Mouse (Mus musculus): Measurements from ENCODE around the gene Cd5.

Cd5 gene

DNA sequence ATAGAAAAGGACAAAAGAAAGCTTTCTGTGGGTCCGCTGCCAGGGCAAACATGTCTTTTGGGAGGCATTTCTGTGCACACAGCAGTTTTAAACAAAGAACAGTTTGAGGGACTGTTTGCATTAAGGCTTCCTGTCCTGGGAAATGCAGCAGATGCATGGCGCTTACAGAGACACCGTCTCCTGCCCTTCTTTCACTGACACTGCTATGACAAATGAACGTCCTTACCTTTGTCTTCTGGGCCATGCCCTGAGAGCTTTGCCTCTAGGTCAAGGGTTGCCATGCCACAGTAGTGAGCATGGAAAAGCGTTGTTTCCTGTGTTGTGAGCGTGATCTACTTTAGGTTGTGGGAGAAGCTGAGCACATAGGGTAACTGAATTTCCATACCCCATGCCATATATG lies 19.9 kb upstream of the Cd5 start:
- DNase-seq (ENCODE audit: low read depth, low spot score), result no peak

DNA sequence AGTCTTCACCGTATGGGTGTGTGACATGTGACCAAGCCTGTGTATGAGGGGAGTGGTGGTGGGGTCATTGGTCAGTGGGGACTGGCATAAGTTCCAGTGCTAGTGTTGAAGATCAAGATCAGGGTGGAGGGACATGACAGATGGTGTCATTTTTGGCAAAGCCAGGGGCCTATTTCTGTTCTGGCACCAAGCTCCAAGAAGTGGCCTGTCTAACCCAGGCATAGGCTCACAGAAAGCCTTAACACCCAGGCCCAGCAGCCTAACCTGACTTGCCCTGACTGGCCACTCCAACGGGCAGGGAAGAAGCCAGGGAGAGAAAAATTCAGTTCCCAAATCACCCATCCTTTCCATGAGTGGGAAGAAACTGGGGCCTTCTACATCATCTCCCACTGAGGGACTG lies 18.7 kb upstream of the Cd5 start:
- peak; percentile 82 for DNase-seq (ENCODE audit: low read depth, low spot score)

DNA sequence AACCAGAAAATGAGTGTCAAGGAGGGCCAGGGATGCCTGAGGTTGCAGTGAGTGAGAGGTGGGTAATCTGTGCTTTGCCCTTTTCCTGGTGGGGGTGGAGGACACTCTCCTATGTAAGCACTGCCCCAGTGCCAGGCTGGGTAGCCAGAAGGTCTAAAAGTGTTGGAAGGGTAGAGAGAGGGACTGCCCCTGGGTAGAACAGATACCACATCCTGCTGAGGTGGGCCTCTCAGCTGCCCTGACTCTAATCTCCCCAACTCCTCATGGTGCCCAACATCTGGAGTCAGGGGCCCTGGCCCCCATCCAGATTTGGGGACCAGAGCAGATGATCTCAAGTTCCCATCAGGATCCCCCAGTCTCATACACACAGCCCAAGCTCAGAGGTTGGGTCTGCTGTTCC lies 18.3 kb upstream of the Cd5 start:
- no peak for DNase-seq (ENCODE audit: low read depth, low spot score)

DNA sequence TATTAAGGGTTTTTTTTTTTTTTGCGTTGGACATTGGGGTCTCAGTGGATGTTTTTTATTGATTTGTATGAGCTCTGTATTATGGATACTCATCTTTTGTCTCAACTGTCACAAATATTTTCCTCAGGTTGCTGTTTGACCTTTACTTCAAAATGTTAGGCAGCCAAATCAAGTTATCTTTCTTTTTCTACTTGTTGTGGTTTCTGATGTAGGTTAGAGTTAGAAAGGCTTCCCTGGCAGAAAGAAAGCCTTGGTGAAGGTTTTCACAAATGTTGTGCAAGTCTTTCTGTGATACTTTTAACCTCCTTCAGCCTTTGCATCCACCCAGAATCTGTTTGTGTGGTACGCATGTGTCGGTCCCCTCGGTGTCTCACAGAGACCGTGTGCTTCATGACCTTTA lies 13.8 kb upstream of the Cd5 start:
- DNase-seq (ENCODE audit: low read depth, low spot score), result no peak

DNA sequence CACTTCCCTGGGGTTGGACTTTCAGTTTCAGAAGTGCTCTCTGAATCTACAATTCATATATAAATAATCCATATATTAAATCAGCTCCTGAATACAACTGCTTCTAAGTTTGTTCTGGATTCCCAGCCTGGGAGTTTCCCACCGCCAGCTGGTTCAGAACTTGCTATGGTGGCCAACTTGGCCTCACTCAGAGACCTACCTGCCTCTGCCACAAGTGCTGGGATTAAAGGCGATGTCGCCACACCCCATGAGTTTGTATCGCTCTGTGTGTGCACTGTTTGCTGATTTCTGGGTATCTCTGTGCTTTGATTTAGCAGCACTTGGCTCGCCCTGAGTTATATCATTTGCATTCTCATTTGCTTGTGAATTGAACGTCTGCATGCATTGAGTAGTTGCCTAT lies 13.3 kb upstream of the Cd5 start:
- no peak for DNase-seq (ENCODE audit: low read depth, low spot score)

DNA sequence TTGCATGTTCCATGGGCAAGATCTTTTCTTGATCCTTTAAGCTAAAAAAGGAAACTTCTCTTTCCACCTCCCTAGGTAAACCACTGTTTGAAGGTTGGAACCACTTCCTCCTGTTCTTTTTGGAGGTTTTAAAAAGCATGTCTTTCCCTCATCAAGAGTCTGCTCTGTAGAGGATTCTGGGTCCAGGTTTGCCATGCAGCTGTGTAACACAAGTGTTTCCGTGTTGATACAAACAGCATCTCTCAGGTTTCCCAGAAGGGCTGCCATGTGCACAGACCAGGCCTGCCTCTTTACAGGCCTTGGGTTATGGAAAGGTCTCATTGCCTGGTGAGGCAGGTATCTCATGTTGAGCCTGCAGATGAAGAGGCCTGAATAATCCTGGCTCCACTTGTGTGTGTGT lies 12.8 kb upstream of the Cd5 start:
- no peak for DNase-seq (ENCODE audit: low read depth, low spot score)

DNA sequence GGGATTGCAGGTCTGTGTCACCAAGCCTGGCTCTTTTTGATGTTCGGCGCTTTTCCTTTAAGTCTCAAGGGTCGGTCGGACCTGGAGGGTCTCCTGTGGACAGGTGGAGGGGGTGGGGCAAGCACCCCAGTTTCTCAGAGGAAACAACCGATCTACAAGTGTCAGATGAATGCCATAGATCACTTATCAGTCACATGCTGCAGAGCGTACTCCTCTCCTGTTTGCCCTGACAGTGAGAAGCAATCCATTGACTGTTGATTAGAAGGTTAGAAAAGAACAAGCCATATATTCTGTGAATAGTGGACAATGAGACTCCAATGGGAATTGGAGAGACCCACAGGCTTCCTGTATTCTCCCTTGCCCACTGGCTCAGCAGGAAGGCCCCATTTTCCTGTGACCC lies 11.4 kb upstream of the Cd5 start:
- no peak for DNase-seq (ENCODE audit: low read depth, low spot score)

DNA sequence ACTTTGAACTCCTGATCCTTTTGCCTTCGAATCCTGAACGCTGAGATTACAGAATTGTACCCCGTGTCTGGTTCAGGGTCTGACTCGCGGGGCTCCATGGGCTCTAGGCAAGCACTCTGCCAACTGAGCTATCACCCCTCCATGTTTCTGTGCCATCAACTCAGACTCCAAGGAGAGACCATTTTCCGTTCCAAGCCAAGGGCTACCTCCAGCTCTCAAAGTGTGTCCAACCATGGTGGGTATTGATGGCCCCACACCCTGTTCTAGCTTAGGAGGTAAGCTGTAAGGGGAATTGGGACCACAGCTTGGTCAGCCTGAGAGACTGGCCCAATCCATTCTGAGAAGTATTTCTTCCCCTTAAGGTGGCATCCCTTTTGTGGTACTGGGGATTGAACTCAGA lies 10.5 kb upstream of the Cd5 start:
- DNase-seq (ENCODE audit: low read depth, low spot score), result no peak

DNA sequence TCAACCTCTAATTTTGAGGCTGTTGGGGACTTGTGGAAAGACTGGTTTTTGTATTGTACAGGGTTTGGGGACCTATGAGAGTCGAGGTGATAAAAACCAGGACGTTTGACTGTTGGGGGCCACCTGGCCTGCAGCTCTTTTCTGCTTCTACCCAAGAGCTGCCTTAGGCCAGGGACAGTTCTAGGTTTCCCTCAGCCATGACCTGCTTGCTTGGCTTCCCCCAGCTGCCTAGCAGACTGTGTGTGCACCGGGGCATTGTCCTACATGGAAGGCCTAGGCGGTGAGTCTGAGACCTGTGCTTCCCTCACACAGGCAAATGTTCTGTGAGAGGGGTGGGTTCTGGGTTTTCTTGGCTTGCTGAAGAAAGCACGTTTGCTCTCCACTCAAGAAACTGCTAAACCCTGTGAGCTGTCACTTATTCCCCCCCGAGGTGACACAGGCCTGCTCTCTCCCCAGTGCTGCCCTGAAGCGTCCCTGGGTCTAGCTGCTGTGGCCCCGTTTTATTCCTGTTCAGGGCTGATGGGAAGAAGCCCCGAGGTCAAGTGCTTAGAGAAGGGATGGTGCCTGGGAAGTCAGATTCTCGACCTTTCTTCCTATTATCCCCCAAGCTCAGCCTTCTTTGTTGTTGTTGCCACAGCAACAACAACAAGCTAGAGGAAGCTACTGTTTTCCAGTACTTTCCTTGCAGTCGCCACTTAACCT lies 9.8 kb upstream of the Cd5 start:
- no peak for DNase-seq (ENCODE audit: low read depth, low spot score)

DNA sequence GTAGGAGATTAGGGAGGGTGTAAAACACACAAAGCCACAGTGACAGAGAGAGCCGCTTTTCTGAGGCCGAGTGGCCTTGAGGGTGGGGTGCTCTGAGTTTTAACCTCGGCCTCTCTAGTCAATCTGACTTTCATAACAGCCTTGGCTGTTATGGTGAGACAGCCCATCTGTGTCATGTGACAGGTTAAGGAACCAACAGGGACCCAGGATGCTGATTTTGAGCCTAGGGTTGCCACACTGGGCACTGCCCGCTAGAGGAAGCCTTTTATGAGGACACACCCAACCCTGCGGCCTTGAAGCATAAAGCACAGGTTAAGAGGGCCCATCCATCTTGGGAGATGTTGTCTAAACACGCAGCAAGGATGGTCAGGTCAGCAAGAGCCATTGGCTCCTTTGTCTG lies 8.9 kb upstream of the Cd5 start:
- DNase-seq (ENCODE audit: low read depth, low spot score), result no peak

DNA sequence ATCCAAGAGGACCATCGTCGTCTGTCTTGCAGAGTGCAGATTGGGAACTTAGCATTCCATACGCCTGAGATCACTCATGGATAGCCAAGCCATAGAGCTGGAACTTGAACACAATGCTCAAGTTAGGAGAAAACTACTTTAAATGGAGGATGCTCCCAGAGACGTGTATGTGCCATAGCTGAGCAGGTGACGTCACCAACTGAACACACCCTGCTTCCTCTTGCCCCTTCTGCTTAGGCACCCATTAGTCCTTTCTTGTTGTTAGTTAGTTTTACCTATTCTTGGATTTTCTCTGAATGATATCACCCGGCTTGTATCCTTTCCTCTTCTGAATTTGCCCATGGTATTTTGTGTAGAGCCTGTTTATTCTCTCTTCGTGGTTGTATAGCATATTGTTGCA lies 8.4 kb upstream of the Cd5 start:
- DNase-seq (ENCODE audit: low read depth, low spot score), result no peak

DNA sequence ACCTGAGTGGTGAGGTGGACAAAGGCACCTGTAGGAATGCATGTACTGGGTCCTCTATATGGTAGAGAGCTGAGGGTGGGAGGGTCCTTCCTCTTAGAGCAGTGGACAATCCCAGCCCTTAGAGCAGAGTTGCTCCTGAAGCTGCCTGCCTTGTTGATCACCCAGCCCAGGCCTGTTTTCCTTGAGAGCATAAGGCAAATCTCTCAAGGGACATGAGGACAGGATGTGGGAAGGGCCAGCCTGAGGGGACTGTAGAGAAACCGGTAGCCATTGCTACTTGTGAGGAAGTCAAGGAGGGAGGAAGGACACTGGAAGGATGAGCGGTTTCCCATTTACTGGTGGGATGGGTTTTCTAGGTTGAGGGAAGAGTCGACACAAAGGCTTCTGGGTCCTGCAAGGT lies 3.8 kb upstream of the Cd5 start:
- no peak for DNase-seq (ENCODE audit: low read depth, low spot score)

DNA sequence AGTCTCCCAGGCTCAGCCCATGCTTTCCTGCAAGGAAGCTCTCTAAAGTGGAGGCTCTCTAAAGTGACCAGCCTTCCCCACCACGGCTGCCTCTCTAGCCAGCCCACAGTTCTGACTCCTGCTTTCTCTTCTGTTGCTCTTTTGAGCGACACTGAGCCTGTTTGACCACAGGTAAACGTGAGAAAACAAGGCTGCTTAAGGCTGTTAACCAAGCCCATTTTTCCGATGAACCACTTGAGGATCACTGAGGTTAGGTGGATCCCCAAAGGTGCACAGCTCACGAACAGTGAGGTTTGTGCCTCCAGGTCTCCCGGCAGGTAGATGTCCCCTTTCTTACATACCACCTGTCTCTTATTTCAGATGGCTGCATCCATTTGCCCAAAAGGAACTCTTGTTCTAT lies 3.3 kb upstream of the Cd5 start:
- DNase-seq (ENCODE audit: low read depth, low spot score), result no peak

DNA sequence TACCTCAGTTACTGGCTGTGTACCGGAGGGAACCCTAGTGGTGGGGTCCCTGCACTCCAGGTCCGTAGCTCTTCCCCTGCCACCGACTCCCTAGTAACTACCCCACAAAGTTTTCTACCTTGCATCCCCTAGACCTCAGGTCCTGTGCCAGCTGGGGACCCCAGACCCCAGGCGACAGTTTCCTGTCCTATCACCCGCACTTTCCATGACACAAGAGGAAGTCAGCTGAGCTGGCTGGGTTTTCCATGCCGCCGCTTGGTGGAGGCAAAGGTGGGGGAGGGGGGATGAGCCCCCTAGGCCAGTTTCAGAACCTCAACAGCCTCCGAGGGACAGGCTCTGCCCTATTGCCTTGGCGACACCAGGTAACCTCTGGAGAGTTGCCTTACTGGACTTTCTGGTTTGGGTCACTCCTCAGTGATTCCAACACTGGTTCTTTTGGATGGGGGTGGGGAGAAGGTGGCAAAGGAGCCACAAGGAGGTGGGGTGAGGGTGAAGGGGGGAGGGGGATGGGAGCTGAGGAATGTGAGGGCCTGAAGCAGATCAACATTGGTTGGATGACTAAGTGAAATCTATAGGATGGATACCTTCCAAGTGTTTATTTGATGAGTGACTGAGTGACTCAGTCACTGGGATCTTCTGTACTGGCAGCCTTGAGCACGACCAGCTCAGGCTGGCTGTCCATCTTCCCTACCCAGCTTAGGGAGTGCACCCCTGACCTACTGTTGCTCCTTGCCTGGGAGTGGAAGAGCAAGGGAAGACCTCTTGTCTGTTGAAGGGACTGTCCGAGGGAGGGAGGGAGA lies 2.0 kb upstream of the Cd5 start:
- DNase-seq (ENCODE audit: low read depth, low spot score), result no peak

DNA sequence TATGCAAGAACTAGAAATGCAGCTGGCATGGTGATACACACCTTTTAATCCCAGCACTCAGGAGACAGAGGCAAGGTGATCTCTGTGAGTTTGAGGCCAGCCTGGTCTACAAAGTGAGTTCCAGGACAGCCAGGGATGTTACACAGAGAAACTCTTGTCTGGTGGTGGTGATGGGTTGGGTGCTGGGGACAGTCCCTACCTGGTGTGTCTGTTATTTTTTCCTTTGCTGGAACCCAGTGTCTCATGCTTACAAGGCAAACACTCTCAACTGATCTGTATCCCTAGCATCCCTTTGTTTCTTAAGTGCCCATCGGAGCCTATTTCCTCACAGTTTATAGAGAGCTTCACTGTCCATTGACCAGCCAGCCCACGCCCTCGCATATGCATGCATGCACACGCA lies 1.1 kb upstream of the Cd5 start:
- no peak for DNase-seq (ENCODE audit: low read depth, low spot score)

DNA sequence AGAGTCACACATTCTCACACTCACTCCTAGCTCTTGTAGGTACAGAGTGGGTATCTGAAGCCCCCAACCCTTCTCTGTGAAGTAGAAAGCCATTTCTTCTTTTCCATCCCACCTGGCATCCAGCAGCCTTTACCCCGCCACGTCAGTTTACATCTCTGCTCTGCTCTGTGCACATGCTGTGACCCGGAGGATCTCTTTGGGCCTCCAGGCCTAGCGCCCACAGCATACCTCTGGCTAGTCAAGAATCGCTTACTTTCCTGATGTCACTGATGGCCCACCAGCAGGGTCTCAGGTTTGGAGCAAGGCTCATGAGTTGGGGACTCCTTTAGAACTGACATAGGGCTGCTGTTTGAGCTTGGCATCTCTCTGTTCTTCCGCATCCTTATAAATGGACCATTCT lies 764 bp downstream of the Cd5 start:
- DNase-seq (ENCODE audit: low read depth, low spot score), result no peak

DNA sequence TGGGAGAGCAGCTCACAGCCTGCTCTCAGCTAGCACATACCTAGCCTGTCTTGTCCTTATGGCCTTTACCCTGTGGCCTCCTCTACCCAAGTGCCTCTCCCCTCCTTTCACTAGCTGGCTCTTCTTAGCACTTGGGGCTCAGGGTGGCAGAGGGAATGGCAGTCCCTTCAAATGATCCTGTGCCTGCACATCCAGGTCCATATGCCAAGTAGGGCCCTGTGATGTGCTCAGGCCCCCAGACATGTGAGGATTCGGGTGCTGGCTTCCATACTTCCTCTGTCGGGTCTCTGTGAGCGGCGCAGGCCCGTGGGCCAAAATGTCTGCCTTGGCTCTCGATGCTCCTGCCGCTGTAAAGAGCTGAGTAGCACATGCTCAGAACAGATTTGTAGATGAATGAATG lies 2.9 kb downstream of the Cd5 start:
- no peak for DNase-seq (ENCODE audit: low read depth, low spot score)

DNA sequence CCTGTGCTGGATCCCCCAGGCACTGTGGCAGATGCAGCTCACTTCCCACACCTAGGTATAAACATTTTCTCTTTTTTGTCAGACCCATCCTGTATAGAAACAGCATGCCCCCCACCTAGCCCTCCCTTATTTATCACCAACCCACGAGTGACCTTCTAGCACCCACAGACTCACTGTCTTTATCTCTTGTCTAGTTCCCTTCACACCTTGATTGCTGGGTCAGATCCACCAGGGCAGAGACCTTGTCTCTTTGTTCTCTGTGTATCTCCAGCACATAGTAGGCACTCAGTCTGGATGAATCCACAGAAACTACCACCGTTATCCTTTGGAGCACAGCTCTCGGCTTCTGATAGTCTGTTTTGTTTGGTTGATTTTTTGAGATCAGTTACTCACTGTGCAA lies 3.7 kb downstream of the Cd5 start:
- DNase-seq (ENCODE audit: low read depth, low spot score), result no peak

DNA sequence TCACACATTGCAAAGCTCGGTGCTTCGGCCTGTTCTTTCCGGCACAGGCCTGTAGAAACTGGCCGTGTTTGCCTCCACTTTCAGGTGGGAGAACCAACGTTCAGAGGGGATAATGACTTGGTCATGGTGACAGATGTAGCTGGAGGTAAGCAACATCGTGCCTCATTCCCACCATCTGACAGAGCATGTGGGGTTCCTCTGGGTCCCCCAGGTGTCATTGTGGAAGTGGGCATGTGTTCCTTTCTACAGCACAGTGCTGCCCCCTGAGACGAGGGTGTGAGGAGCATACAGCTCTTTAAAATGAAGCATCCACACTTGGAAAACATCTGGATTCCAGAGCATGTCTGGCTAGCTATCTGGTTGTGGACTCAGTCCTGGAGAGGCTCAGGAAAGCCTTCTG lies 4.2 kb downstream of the Cd5 start:
- no peak for DNase-seq (ENCODE audit: low read depth, low spot score)

DNA sequence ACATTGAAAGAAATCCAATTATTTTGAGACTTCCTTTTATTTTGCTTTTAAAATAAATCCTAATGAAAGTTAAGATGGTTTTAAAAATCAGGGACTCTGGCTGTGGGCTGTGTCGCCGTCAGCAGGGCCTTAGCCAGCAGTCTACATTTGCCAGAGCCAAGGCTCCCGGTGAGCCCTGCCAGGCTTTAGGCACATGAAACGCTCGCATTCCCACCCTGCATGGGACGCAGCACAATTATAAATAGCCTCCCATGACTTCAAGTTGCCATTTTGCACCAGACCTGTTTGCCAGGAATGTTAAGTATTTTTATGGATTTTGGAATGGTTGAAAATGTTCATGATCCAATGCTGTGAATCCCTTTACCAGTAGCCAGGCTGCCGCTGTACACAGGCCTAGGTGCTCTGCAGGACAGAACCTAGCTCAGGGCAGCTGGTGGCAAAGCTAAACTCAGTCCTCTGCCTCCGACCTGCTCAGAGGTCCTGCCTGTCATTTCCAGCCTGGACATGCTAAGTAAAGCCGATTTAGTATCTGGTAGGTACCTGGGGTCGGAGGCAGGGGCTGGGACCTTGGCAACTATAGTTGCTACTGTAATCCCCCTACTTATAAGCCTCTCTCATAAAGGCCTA lies 5.2 kb downstream of the Cd5 start:
- DNase-seq (ENCODE audit: low read depth, low spot score), result peak; percentile 71

DNA sequence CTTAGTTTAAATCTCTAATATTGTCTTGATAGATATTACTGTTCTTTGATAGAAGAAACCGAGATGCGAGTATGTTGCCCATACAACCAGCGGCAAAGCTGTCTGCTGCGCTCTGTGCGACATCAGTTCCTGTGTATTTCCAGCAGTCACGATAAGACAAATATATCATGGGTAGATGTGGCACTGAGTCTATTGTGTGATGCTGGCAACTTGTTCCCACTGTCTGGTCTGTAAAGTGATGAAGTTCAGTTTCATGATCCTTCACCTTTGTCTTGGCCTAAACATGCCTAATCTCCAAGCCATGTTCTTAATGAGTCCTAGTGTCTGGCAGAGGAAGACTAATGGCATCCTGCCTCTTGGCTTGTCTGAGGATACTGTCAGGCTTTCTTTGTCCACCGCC lies 6.1 kb downstream of the Cd5 start:
- no peak for DNase-seq (ENCODE audit: low read depth, low spot score)

DNA sequence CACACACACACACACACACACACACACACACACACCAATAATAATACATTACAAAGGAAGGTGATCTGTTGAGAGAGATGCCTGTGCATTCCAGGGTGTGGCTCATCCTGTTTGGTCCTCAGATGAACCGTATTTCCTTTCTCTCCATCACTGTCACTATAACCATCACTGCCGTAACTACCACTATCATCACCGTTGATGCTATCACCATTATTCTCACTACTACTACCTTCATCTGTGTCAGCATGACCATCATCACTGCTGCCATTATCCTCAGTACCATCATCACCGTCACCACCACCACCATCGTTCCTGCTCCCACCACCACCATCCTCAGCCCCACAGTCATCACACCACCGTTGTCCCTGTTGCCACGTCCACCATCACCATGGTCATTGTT lies 6.8 kb downstream of the Cd5 start:
- DNase-seq (ENCODE audit: low read depth, low spot score), result no peak

DNA sequence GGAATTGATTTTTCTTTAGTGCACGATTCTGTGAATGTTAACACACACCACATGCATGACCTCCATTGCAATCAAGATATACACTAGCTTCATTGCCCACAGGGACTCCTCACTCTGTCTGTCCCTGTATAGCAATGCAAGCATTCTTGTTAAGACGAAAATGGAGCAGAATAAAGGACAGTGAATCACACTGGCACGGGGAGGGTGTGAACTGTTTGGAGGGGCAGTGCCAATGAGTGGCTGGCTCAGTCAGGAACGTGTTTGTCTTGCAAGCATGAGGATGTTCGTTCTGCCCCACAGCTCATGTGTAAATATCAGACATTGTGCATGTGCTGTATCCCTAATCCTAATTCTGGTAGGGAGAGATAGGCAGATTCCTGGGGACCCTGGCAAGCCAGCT lies 8.3 kb downstream of the Cd5 start:
- peak; percentile 63 for DNase-seq (ENCODE audit: low read depth, low spot score)

Measured in brain, adult 2 months (tissue).